Mouse (Mus musculus) lung, postnatal 25 days (tissue): Measurements from ENCODE around the gene Kcnh1.
A peak's percentile ranks its signal among the peaks of the same experiment; 100 is the strongest.

ENCODE experiments used
- DNase-seq: peaks from one replicate; pipeline ENCODE4 v3.0.0; 2022; ENCODE audit warnings: low spot score

The Kcnh1 gene

GRCm38 (mm10) chr1:192531490-192532146 is 341.0 kb downstream of the Kcnh1 start:
- no peak for DNase-seq

- peak; percentile 7 for DNase-seq
These were observed 341.6 kb downstream of the Kcnh1 start for GRCm38 (mm10) chr1:192532212-192532611.

- no peak for DNase-seq
These were observed 342.4 kb downstream of the Kcnh1 start for GRCm38 (mm10) chr1:192533016-192533415.

- DNase-seq: no peak
These were observed 345.9 kb downstream of the Kcnh1 start for GRCm38 (mm10) chr1:192536440-192536839.

GRCm38 (mm10) chr1:192537169-192537568 is 346.6 kb downstream of the Kcnh1 start:
- peak; percentile 1 for DNase-seq

- DNase-seq: no peak
These were observed 351.5 kb downstream of the Kcnh1 start for GRCm38 (mm10) chr1:192542093-192542492.

- DNase-seq: no peak
These were observed 353.1 kb downstream of the Kcnh1 start for GRCm38 (mm10) chr1:192543686-192544085.

GRCm38 (mm10) chr1:192544091-192544490 is 353.5 kb downstream of the Kcnh1 start:
- no peak for DNase-seq

- DNase-seq: no peak
These were observed 354.3 kb downstream of the Kcnh1 start for GRCm38 (mm10) chr1:192544901-192545300.

GRCm38 (mm10) chr1:192546843-192547242 is 356.3 kb downstream of the Kcnh1 start:
- no peak for DNase-seq

GRCm38 (mm10) chr1:192550561-192550960 is 360.0 kb downstream of the Kcnh1 start:
- DNase-seq: no peak

- no peak for DNase-seq
These were observed 364.9 kb downstream of the Kcnh1 start for GRCm38 (mm10) chr1:192555516-192555915.

- DNase-seq: no peak
These were observed 367.5 kb downstream of the Kcnh1 start for GRCm38 (mm10) chr1:192557978-192558594.

GRCm38 (mm10) chr1:192559341-192559740 is 368.8 kb downstream of the Kcnh1 start:
- DNase-seq: no peak
